Mouse (Mus musculus): ENCODE measurements around the gene Akap12.

Gene Akap12

DNA sequence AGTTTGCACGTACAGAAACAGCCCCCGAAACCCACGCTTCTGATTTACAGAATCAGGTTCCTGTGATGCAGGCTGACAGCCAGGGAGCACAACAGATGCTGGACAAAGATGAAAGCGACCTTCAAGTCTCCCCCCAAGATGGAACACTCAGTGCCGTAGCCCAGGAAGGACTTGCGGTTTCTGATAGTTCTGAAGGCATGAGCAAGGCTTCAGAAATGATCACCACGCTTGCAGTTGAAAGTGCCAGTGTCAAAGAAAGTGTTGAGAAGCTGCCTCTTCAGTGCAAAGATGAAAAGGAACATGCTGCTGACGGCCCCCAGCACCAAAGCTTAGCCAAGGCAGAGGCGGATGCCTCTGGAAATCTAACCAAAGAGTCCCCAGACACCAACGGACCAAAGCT is 91.3 kb downstream of the Akap12 start:
- no peak for DNase-seq (ENCODE audit: low spot score)

DNA sequence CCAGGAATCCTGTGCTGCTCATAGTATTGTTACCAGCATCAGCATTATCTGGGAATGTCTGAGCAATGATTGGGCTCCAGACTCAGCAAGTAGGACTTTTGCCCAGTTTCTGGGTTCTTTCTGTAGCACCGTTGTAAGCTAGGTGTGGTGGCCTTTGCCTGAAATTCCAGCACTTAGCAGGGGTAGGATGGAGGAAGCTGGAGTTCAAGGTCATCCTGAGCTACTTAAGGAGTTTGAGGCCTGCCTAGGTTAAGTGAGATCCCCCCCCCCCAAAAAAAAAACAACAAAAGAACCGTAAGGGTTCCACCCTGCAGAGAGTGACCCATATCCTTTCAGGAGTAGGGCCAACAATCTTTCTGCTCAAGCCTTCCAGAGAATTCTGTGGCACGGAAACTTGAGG is 98.4 kb downstream of the Akap12 start:
- DNase-seq (ENCODE audit: low spot score), result no peak

DNA sequence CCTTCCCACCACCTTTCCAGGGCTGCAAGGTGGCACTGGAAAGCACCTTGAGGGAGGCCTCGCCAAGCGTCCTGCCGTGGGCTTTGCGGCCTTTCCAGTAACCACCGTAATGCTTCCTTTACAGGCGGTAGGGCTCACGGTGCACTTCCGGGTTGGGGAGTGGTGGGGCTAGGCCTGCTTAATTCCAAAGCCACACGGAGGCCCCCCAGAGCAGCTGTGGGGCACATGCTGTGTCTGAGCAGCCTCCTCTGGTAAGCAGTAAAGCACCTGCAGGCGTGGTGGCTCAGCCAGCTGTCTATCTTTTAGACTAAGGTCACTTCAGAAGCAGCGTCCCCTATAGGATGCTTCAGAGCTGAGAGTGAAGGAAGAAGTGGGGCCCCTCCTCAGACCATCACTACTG is 103.9 kb downstream of the Akap12 start:
- no peak for DNase-seq (ENCODE audit: low spot score)

DNA sequence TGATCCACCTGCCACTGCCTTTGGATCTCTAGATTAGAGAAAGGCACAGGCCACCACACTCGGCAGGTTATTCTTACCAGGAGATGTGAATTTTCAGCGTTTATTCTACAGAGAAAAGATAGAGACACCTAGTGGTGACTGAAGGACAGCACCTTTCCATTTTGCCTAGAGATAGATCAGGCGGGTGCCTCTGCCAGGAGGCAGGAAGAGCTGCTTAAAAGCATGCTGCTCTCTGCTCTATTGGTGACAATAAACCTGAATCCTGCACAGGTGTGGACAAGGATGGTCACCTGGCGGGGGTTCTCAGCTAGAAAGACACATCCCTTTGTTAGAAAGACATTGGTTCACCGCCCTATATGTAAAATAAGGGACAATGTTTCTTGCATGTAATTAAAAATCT is 105.8 kb downstream of the Akap12 start:
- DNase-seq (ENCODE audit: low spot score), result peak; percentile 51

DNA sequence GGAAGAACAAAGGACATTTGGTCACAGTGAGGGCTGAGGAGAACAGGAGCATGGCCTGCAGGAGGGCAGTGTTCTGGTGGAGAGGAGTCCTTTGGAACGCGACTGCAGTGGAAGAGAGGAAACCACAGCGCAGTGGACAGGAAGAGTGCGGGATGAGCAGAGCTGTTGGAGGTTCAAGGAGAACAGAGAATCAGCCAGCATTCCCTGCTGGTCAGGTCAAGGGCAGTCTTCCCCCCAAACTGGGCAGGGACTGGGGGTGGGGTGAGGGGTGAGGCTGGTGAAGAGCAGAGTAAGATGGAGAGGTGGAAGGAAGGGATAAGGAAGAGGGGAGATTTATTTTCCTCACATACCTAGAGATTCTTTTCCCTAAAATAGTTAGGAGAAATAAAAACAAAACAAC is 107.4 kb downstream of the Akap12 start:
- DNase-seq (ENCODE audit: low spot score), result no peak

DNA sequence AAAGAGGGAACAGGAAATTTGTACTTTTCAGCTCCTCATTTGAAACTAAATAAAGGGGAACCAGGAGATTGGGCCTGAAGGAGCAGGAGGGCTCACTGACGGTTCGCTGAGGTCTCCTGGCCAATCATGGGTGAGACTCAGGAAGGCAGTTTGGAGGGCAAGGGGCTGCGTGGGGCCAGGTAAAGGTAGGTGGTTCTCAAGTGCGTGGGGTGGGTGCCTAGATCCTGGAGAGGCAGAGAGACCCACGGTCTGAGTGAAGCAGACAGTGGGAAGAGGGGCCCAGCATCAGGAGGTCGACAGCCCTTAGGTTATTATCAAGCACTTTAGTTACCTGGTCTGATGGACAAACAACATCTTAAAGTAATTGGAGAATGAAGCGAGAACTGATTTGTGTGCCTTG is 108.1 kb downstream of the Akap12 start:
- DNase-seq (ENCODE audit: low spot score), result no peak

DNA sequence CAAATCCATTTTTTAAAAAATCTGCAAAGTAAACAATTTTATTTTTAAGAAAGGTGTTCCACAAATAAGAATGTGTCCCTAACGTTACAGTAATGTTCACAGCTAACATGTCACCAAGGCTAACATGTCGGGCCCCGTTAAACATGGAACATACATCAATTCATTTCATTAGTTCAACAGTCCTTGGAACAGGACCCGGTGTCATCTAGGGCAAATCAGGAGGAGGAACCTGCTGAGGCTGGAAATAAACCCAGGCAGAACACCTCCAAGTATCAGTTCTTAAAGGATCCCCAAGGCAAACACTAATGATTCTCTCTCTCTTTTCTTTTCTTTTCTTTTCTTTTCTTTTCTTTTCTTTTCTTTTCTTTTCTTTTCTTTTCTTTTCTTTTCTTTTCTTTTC is 108.6 kb downstream of the Akap12 start:
- no peak for DNase-seq (ENCODE audit: low spot score)

DNA sequence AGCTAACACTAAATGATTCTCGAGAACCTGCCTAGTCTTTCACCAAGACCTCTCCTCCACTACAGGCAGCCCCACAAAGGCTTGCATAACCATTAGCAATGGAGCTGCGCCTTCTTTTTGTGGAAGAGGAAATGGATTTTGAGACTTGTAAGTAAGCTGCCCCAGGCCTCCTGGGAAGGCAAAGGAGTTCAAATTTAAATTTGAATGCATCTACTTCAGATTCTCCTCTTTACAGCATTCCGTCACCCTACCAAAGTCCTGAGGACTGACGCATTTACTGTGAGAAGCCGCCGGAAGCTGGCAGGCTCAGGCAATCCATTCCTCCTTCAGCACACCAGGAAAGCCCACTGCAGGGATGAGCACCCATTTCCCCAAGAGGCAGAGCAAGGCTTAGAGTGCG is 109.1 kb downstream of the Akap12 start:
- DNase-seq (ENCODE audit: low spot score), result no peak

DNA sequence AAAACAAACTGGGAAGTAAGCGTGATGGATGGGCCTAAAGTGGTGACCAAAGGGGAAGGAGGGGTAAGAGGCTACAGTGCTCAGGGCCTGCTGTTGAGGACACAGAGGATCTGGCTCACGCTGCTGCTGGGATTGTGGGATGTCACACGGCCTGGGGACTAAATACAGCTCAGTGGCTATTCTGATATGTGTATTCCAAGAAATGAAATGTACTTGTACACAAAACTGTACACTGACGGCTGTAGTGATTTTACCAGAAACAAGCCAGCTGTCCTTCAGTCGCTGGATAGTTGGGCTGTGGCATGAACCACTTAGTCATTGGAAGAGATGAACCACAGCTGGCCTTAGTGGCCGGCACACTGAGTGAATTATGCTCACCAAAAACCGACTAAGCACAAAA is 110.3 kb downstream of the Akap12 start:
- DNase-seq (ENCODE audit: low spot score), result no peak

DNA sequence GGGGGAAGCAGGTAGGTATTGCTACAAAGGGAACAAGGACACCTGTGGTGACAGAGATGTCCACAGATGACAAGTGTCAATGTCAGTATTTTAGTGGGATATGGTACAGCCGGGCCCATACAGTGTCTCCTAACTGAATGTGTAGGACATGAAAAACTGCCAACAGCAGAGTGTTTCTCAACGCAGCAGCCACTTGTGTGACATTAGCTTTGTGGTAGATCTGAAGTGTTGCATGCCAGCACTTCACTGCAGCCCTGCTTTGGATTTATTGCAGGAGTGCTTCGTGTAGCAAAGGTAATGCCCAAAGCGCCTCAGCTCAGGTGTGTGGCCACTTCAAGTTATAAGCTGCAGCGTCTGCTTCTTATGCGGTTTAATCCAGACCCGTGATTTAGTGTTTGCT is 110.8 kb downstream of the Akap12 start:
- DNase-seq (ENCODE audit: low spot score), result no peak

DNA sequence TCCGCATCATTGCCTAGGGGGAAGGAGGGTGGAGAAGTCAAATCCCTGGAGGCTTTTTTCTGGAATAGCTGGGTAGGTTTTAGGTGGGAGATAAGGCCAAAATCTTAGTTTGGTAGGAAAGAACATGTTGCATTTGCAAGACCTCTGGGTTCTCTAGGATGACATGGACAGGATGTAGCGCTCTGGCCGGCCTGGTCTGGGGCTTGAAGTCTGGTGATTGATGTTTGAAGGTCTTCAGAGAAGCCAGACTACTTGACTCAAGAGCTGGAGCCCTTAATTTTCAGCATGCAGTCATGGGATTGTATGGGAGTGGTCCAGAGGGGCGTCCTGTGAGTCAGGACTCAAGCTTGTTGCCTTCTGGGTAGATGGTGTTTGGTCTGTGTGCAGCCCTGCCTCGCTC is 114.6 kb downstream of the Akap12 start:
- no peak for DNase-seq (ENCODE audit: low spot score)

DNA sequence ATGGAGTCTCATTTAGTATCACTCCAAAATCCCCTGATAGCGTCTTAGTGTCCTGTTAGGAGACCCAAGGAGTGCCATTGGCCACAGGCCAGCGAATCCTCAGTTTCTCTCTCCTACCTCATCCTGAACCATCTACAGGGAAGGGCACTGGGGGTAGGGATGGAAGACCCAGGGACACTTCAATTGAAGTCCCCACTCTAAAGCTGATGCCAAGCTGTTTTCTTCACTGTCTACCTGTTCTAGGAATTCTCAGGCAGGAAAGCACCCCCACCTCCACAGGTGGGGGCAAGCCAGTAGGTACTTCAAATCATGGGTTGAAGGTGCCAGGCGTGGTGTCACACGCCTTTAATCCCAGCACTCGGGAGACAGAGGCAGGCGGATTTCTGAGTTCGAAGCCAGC is 118.1 kb downstream of the Akap12 start:
- no peak for DNase-seq (ENCODE audit: low spot score)

DNA sequence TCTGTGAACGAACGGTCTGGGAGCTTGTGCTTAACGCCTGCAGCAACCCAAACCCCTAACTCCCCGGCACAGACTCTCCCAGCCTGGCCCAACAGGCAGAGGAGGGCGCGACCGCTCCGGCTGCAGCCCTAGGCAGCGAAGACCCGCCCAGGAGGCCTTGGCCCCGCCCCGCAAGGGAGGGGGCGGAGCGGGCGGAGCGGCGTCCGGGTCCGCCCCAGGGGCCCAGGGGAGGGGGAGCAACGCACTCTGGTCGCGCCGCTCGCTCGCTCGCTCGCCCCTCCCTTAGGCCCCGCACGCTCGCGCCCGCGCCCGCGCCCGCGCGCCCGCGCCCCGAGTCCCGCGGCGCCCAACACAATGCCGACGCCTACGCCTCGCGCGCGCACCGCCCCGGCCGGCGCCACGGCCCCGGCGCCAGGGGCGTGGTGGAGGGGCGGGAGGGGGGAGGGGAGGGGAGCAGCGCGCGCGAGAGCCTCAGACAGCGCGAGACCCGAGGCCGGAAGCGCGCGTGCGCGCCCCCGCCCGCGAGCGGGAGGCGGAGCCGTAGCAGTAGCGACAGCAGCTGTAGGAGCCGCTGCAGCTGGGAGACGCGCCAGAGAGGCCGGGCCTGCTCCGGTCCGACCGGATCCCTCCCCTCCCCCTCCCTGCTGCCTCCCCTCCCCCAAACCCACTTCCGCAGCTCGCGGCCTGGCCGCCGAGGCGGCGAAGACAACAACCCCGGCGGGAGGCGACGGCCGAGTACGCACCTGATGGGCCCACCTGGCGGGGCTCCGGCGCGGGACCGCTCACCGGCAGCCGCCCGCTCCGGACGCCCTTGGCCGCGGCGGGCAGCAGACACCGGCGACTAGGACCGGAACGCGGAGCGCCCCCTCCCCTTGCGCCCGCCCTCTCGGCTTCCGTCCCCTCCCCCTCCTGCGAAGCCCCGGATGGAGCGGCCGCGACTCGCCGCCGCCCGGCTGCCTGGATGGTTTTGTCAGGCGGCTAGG is 120.7 kb downstream of the Akap12 start:
- peak; percentile 91 for DNase-seq (ENCODE audit: low spot score)

DNA sequence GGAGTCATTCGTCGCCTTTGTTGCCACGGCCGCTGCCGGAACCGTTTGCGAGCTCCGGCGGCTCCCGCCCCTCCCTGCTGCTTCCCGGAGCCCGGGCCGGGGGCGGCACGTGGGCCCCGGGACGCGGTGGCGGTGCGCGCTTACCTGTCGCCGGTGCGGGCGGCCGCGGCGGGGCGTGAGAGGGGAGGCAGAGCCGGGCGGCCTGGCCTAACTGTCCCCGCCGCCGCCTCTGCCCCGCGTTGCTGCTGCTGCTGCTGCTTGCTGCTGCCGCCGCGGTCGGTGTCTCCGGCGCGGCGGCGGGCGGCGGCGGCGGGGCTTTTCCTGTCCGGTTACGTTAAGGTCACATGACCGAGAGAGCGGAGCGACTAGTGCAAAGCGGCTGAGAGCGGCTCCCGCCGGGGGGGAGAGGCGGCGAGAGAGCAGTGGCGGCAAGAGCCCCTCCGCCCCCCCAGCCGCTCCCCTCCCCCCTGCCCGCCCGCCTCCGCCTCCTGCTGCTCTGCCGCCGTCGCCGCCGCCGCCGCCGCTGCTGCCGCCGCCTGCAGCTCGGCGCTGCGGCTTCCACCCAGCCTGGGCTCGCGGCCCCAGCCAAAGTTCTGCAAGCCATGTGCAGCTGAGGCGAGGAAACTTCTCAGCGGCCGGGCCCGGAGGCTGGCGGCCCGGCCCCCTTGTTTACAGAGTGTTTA is 121.7 kb downstream of the Akap12 start, which contains the start of gene Zbtb2:
Gene Zbtb2, minus strand, starts transcription at position 408 of the 683 bp plus-strand sequence.
- DNase-seq (ENCODE audit: low spot score), result peak; percentile 67

DNA sequence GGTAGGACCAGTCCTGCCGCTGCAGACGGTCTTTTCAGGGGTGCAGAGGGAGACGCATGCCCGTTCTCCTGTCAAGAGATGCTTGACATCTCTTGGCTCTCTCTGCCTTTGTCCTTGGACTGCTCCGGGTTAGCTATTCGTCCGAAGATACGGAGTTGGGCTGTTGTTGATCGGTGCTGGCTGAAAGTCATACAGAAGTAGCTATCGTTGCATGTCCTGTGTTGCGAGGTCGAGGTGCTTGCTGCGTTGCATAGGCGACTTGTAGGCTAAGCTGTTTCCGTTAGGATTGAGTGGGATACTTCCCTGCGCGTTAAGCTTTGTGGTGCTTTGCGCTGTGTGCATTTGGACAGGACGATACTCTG is 122.2 kb downstream of the Akap12 start:
- DNase-seq (ENCODE audit: low spot score), result peak; percentile 39

DNA sequence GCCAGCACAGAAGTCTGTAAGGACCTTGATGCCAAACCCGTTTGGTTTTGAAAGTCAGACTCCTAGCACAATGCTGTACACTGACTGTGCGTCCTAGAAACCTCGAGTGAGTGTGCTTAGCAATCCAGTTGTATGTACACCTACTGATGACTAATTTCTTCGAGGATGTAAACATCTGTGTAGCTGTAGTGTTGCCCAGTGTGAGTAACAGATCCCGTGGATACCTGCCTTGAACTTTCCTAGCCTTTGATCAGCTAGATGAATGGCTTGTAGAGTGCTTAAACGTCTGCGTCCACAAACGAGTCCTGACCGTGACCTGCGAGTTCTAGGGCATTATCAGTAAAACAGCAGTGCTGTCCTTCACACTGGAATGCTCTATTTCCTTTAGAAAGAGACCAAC is 122.9 kb downstream of the Akap12 start:
- no peak for DNase-seq (ENCODE audit: low spot score)

DNA sequence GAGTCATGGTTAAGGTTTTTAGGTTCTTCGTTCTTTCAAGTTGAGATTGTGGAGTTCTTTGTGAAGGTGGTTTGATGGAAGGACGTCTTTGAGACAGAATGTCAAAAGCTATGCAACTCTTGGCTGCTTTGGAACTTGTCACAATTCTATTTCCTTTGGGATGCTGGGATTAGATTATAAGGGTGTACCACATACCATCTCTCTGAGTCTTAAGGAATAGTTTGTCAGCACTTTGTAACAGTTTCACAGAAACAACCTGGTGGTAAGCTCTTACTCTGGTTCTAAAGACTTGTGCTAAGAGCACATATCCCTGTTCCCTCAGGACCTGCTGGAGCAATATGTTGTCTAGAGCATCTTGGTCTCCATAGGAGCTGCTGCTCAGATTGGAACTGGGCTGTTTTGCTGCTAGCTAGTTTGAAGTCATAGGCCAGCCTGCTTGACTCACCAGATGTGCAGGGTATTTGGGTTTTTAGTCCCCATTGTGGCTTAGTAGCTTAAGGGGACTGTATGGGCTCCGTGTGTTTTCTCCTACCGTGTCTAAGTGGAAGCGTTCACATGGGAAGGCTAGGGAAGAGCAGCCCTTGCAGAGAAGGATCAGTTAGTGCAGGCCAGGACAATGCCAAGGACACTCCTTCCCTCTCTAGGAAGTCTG is 123.4 kb downstream of the Akap12 start:
- DNase-seq (ENCODE audit: low spot score), result no peak

DNA sequence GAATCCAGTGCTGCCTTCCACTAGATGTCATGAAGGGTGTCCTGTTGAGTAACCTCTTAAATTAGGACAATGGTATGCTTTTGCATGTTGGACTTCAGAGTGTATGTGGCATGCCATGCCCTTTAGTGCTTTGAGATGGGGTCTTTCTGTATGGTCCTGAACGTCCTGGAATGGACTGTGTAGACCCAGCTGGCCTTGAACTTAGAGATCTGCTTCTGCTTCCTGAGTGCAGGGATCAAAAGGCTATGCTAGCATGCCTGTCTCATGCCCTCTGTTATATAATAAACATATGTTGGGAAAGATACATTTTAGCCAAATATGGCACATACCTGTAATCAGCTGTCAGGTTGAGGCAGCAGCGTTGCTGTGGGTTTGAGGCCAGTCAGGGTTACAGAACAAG is 124.4 kb downstream of the Akap12 start:
- no peak for DNase-seq (ENCODE audit: low spot score)

DNA sequence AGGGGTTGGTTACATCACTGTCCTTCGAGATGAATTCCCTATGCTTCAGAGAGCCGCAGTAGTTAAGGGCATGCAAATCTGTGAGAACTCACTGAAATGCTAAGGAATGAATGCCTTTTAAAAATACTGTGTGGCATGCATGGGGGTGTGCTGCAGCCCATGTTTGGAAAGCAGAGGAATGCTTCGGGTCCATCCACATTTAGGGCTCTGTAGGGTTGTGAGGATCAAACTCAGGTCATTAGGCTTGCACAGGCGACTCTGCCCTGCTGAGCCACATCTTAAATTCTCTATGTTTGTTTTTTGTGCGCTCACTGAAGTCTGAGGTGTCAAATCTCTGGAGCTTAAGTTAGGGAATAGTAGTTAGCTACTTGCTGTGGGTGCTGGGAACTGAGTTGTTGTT is 124.9 kb downstream of the Akap12 start:
- DNase-seq (ENCODE audit: low spot score), result no peak

DNA sequence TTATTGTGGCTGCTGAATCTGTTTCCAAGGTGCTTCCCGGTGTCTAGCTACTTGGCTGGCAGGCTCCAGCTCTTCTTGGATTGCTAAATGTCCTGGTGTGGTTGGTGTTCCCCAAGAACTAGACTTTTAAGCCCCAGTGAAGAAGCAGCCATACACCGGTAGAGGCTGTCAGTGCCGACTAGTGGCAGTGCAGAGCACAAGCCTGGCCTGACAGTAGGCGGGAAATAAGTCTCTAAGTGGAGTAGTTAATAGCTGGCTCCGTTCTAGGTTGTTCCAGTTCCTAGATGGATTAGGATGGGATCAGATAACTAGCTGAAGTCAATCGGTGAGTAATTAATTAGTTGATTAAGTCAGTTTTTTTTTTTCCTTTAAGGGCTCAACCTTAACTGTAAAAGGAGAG is 125.7 kb downstream of the Akap12 start:
- DNase-seq (ENCODE audit: low spot score), result peak; percentile 40

DNA sequence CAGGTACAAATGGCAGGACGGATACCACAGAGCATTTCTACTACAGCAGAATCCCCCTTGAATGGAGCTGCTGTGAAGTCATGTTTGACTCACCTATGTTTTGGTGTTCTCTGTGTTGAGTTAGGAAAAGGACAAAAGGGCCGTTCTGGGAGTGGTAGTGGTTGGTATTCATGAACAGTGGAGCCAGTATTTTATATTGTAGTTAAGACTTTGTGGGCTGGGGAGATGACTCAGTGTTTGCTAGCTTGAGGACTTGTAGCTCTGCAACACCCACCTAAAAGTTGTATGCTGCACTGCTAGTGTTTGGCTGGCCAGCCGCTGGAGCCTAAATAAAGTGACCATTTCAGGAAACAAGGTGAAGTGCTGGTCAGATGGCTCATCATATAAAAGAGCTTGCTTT is 129.1 kb downstream of the Akap12 start:
- DNase-seq (ENCODE audit: low spot score), result no peak

DNA sequence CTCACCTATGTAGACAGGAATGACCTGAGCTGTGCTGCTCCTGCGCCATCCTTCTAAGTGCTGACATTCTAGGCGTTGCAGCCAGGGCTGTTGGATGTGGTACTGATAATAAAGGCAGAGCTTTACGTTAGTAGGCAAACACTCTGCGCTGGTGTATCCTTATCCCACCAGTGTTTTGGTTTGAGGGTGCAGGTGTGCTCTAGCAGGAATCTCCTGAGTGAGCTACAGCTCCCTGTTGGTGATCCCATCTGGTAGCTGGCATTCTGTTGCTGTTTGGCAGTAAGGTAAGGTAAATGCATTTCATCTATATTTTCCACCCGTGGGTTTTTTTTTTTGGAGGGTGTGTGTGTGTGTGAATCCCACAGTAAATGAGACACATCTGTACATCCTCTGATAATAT is 131.9 kb downstream of the Akap12 start:
- DNase-seq (ENCODE audit: low spot score), result no peak

DNA sequence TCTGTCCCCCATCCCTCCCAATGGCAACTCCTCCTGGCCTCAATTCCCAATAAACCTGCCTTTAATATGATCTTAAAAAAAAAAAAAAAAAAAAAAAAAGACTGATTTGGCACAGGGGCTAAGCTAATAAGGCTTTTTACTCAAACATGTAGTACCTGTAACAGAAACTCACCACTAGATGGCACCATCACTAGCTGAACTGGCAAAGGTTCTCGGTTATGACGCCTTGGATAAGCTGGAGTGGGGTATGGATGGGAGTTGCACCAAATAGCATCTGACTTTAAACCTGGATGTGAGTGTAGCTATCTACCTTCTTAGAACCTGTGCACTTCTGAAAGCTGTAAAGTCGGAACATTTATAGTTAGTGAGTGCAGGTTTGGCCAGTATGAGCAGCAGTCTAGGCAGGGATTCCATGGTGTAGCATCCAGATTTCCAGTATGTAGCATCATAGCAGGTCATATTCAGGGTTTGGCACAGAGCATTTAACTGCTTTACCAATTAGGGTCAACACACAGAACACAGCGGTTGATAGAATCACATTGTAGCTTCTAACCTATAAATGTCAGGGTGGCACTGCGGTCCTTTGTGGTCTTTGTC is 138.8 kb downstream of the Akap12 start:
- DNase-seq (ENCODE audit: low spot score), result peak; percentile 83

All from embryo, embryonic 10 days (tissue).